Mouse (Mus musculus): ENCODE results near the gene Psmb7.
A peak's percentile ranks its signal among the peaks of the same experiment; 100 is the strongest.

DNA sequence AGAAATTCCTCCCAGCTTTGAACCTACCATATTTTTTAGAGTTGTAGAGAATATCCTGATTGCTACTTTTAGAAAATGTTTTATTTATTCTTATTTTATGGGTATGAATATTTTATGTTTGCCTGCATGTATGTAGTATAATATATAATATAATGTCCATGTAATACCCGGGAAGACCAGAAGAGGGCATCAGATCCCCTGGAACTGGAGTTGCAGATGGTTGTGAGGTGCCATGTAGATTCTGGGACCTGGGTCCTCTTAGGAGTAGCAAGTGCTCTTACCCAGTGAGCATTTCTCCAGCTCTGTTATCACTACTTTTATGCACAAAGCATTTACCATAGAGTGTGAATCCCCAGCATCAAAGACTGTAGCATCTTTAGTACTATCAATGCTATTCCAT, 17.5 kb upstream of the Psmb7 start:
- TF ChIP-seq POLR2A (IDR thresholded peaks at IDR 0.05; ENCODE audit: borderline replicate concordance, low read depth, low read length) (no peak), CTCF (IDR thresholded peaks at IDR 0.05; ENCODE audit: low read depth, low read length) (peak; percentile 30; the same call in 1 of the 2 replicates)
